Mouse (Mus musculus) urinary bladder, postnatal 4 days (tissue): Measurements from ENCODE around the gene Mrm1.
A peak's percentile ranks its signal among the peaks of the same experiment; 100 is the strongest.

Experiments used
- DNase-seq, 2 experiments: peaks; one replicate each; pipeline ENCODE4 v3.0.0; 2021 to 2022; ENCODE audit warnings: low spot score in 2 of 2

Gene Mrm1

DNA sequence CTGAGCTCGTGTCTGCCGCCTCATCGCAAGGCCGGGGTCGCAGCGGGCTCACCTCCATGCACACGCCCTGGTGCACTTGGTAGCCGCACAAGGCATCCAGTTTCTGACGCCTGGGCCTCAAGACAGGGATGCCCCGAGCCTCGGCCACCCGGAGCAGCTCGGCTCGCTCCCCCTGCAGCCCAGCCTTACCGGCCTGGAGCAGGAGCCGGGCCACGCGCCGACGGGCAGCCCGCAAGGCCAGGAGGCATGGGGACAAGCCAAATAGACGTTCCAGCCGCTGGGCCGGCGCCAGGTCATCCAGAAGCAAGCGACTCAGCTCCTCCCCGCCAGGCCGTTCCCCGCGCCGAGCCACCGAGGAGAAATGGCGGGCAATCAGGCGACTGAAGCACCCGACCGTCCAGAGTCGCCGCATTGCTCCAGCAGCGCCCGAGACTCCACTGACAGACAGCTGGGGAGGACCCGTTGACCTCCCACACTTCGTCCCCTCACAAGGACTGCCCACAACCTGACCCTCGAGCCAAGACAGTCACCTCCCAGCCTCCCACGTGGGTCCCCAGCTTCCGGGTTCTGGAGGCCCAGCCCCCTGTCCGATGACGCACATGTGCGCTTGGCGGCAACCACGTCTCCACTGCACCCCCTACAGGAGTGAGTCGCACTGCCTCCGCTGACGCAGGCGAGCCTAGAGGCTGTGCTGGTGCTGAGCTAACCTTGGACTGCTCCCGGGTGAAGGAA is at the start of gene Mrm1:
Gene Mrm1 (minus strand): TSS at position 555 of the 732 bp plus-strand sequence.
- DNase-seq = peak; percentile 89 to 93

- DNase-seq = no peak
Observed at GRCm38 (mm10) chr11:84868786-84869259, 49.5 kb upstream of the Mrm1 start.

DNA sequence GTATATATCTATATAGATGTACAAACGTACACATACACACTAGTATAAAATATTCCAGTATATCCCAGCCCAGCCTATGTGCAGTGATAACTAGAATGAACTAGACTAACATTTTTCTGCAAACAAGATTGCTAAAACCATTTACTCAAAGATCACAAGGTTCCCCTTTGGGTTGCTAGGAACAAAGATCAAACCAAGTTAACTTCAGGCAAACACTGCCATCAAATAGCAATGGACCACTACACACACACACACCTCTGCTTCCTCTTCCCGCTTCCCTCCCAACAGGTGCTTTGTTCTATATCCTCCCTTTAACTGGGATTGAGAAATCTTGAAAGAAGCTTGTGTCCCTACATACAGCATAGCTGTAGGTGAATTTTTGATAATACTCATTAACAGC is 48.3 kb upstream of the Mrm1 start:
- no peak for DNase-seq

GRCm38 (mm10) chr11:84865268-84865667 is 46.0 kb upstream of the Mrm1 start:
- no peak for DNase-seq

- DNase-seq = no peak
Observed at GRCm38 (mm10) chr11:84855285-84855684, 36.0 kb upstream of the Mrm1 start.

GRCm38 (mm10) chr11:84847475-84848090 is 28.3 kb upstream of the Mrm1 start:
- DNase-seq = no peak

DNA sequence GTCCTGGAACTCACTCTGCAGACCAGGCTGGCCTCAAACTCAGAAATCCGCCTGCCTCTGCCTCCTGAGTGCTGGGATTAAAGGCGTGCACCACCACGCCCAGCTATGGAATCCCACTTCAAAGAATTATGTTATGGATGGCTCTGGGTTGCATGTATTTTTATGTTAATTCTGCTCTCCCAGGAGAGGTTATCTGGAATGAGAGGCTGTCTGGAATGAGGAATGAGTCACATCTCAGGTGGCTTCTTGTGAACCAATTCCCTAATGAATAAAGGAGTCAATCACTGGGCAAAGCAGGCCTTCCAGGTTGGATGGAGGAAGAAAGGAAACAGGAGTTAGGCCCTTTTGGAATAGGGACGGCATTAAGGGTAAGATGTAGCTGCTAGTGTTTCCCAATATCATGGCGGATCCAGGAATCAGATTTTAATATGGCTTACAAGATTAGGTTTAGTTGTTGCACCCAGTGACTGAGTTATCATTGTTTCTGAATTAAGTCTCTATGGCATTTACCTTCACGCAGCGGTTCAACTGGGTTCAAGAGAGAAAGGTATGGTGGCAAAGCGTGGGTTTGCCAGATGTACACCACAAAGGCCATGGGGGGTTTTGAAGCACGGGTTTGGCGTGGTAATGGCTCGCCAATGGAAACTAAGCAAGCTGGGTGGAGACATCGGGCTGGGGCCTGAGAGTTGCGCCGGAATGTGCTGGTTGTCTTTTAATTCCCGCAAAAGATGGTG is 27.6 kb upstream of the Mrm1 start:
- DNase-seq = no peak

- no peak for DNase-seq
Observed at GRCm38 (mm10) chr11:84839330-84839729, 20.0 kb upstream of the Mrm1 start.

GRCm38 (mm10) chr11:84829495-84829894 is 10.2 kb upstream of the Mrm1 start:
- peak in 1 of 2 experiments; percentile 16 for DNase-seq

DNA sequence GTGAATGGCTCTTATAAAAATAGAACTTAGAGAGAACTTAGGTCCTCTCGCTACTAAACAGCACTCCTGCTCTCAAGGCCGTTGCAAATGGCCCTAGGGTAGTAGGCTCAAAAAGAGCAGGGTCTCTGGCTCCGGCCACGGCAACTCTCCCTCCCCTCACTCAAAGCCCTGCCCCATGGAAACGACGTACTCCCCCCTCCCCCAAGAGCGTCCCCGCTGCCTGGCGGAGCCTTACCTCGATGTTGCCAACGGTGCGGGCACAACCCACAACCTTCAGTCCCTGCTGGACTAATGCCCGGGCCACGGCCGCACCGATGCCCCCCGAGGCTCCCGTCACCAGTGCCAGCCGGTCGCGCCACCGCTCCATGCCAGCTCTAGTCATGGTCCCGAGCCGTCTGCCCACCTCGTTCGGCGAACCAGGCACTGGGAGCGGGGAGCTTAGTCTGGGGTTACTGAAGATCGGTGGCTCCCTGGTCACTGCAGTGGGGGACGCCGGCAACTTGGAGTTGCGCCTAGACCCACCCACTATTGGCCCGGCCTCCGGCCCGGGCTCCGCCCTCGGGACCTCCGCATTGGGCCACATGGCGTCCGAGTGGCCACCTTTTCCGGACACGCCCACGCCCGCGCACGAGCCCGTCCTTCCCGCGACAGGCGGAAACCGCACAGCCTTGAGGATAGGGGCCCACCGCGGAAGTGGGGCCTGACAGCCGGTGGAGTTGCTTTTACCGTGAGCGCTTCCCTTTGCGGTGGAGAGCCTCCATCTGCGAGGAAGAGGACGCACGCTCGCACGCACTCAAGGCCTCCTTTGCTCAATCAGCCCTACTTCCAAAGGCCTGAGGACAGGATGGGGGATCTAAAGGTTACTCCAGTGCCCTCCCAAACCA is 9.4 kb upstream of the Mrm1 start, which contains the start of gene Dhrs11:
Gene Dhrs11 (minus strand): TSS at position 479 of the 884 bp plus-strand sequence.
- peak; percentile 92 to 93 for DNase-seq

DNA sequence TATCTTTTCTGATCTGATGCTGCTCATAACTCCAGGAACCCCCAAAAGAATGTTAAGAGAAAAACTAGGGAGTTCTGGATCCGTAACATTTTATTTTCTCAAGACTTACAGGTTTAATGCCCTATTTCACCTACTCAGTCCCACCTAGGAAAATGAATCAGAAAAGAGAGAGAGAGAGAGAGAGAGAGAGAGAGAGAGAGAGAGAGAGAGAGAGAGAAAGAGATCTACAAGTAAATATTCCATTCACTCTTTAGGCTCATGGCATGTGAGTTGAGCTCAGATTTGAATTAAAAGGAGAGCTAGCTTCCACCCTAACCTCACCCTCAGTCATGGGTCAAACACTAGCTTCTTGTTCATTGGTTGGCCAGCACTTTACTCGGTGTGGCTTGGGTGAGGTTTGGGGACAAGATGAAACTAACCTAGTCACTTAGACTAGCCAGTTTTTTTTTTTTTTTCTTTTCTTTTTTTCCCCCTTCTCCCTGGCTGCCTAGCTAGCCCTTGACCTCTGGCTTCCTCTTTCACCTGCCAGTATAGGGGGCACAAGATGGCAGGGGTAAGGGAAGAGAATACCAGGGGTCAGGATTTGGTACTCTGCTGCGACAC is 8.7 kb upstream of the Mrm1 start:
- peak in 1 of 2 experiments; percentile 12 for DNase-seq

DNA sequence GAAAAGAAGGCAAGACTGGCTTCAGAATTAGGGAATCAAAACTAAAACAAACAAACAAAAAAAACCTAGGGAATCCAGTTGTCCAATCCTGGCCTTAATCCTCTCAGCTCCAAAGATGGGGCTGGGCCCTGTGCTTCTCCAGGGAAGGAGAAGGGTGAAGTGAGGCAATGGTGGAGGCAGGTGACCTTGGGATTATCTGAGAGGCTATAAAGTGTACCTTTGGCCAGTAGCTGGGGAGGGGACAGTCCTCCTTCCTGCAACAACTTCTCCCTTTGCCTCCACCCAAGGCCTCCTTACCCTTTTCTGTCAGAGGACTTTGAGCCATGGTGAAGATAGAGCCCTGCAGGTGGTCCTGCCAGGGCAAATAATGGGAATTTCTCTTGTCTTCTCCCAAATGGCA is 8.2 kb upstream of the Mrm1 start:
- DNase-seq = peak in 1 of 2 experiments; percentile 15

DNA sequence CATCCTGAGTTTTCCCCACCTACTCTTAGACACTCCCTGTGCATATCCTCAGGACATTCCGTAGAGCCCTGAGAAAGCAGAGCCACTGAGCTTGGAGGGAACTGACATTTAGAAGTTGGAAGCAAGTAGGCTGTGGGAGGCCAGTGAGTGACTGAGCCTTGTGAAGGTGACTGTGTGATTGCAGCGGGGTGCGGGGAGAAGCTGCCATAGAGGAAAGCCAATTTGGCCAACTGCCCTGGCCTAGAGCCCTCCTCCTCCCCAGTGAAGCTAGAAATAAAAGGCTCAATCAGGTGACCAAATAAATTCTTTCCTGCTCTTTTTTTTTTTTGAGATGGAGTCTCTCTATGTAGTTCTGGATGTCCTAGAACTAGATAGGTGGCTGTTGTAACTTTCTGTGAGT is 6.9 kb upstream of the Mrm1 start:
- peak in 1 of 2 experiments; percentile 60 for DNase-seq

- DNase-seq = peak in 1 of 2 experiments; percentile 50
Observed at GRCm38 (mm10) chr11:84825261-84825807, 6.0 kb upstream of the Mrm1 start.

- peak in 1 of 2 experiments; percentile 58 for DNase-seq
Observed at GRCm38 (mm10) chr11:84823484-84823897, 4.2 kb upstream of the Mrm1 start.

DNA sequence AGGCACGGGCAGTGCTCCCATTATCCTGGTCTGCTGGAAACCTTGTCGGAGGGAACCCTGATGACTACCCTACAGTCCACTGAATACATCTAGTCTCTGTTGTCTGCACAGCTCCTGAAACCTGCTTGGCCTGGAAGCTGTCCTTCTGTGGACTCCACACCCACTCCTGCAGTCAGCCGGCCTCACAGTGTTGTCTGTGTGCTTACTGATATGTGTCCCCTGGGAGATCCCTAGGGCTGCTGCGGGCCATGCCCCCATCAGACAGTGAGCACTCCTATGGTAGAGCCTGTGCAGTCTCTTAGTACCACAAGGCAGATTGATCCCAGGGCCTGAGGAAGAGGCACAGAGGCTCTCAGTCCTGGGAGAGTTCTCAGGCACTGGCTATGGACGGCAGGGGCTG is 3.2 kb upstream of the Mrm1 start:
- no peak for DNase-seq

DNA sequence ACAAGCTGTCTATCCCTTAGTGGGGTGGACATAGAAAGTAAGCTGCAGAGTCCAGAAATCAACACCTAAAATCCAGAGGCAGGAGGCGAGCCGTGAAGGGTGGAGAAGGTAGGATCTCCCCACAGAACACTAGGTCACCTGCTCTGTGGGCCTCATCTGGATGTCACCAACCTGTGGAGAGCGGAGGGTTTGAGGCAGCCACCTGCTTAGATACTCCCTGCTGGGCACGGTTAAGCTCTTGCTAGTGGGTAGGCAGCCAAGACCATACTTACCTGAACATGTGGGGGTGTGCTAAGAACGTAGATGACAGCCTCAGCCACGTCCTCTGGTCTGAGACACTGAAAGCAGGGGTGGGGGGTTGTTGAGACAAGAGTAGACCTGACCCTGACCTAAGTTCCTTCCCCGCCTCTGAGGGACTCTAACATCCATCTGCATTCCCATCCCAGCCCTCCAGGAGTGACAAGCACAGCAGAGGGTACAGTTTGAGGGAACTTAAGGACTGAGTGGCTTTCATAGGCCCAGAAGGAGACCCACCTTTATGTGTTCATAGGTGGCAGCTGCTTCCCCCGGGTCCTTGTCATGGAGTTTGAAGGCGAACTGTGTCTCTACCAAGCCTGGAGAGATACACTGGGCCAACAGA is 1.9 kb upstream of the Mrm1 start:
- DNase-seq = peak in 1 of 2 experiments; percentile 44

GRCm38 (mm10) chr11:84818085-84818960 is 992 bp downstream of the Mrm1 start:
- DNase-seq = peak; percentile 71 to 77

DNA sequence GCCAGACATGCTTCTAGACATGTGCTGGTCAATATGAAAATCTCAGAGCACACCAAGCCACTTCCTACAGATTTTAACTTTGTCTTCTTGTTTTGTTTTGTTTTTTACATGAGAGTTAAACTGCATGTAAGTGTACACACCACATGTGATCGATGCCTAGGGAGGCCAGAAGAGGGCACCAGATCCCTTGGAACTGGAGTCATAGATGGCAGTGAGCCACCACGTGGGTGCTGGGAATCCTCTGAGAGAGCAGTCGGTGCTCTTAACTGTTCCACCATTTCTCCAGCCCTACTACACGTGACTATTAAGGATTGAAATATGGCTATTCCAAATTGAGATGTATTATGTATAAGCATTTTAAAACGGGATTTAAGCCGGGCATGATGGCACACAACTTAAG is 2.0 kb downstream of the Mrm1 start:
- DNase-seq = no peak
